Mouse (Mus musculus): Measurements from ENCODE around the gene Abcc12. TPM values are rescaled to one million over a fixed set of nuclear protein-coding genes. Genes with fewer than 3 reads are reported as not detected.
A peak's percentile ranks its signal among the peaks of the same experiment; 100 is the strongest.

The Abcc12 gene
- polyA plus RNA-seq, 1 experiment from 2014 or later = 0.05 TPM

DNA sequence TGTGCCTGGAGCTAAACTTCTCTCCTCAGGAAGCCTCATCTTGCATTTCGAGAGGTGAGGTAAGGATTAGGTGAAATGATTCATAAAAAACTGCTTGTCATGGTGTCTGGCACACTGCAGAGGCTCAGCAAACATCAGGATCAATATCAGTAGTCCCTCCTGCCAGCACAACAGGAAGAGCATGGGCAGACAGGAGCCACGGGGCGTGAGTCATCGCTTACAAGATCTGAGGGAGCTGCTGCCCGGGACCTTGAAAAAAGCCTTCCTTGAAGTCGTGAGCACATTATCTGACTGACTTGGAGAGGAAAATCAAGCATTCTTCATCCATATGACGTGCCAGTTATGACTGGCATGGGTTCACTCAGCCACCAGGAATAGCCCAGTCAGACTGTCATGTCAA, 79.1 kb downstream of the Abcc12 start:
- Histone ChIP-seq H3K9me3 (ENCODE audit: control insufficient read depth, low read length) (no peaks in the 10 kb centered on the region; the same call in 1 of the 2 replicates), H3K27ac (ENCODE audit: low read depth, low read length) (no peak overlapping the region), H3K4me3 (ENCODE audit: low read depth, low read length) (no peak overlapping the region), H3K4me1 (ENCODE audit: control insufficient read depth, insufficient read depth, low read length) (no peaks in the 10 kb centered on the region), H3K9ac (ENCODE audit: low read length) (no peak overlapping the region), H3K27me3 (ENCODE audit: control insufficient read depth, insufficient read depth, low read length) (no peaks in the 10 kb centered on the region), H3K4me2 (no peak overlapping the region), H3K36me3 (ENCODE audit: control insufficient read depth, insufficient read depth, low read length) (no peaks in the 10 kb centered on the region)
- DNase-seq (ENCODE audit: low spot score, missing footprints) (no peak), ATAC-seq (ENCODE audit: low FRiP score) (no peak)
- 76% methylated on average over 7 of the region's 7 CpGs for WGBS

DNA sequence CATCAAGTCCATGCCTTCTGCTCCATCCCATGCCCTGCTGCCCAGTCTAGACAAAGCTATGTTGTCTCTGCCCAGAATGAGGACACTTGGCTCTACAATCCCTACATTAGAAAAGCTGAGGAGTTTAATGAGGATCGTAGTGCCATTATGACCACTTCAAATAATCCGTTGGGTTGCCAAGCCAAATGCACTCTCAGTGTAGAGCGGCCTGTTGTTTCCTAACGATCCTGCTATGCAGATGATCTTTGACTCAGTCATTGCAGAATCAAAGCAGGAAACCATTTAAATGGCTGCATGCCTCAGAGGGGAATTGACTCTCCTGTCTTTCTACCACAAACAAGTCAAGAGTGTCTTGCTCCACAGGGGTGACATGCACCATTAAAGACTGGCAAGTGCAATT, 85.4 kb downstream of the Abcc12 start:
- ATAC-seq (ENCODE audit: low FRiP score) = no peak
- WGBS = 92% methylated on average over 4 of the region's 4 CpGs

DNA sequence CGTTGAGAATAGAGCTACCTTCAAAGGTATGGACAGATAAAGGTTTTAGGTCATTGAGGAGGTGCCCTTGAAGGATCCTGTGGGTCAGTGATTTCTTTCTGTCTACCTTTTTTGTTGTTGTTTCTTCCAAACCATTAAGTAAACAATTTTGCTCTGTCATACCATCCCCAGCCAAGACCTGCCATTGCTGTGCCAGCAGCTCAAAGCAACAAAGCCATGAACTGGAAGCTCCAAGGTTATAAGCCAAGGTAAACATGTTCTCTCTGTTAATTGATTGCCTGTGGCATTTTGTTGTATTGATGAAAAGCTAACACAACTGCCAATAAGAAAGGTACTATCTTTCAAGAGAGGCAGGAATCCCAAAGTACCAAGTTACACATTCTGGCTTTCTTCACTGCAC, 86.6 kb downstream of the Abcc12 start:
- 28% methylated on average over 1 of the region's 1 CpGs for WGBS
- no peak for ATAC-seq (ENCODE audit: low FRiP score)
- H3K36me3 ChIP-seq (ENCODE audit: control insufficient read depth, insufficient read depth, low read length) = no peaks in the 10 kb centered on the region

More for the DNA sequence above, 85.4 kb downstream of the Abcc12 start:
- no peak overlapping the region for H3K4me2 ChIP-seq
- no peaks in the 10 kb centered on the region for H3K36me3 ChIP-seq (ENCODE audit: control insufficient read depth, insufficient read depth, low read length)
- H3K27me3 ChIP-seq (ENCODE audit: control insufficient read depth, insufficient read depth, low read length) = no peaks in the 10 kb centered on the region
- no peak for DNase-seq (ENCODE audit: low spot score, missing footprints)
- no peak overlapping the region for H3K27ac ChIP-seq (ENCODE audit: low read depth, low read length)
- H3K9me3 ChIP-seq (ENCODE audit: control insufficient read depth, low read length) = no peaks in the 10 kb centered on the region
- no peak overlapping the region for H3K9ac ChIP-seq (ENCODE audit: low read length)
- no peak overlapping the region for H3K4me3 ChIP-seq (ENCODE audit: low read depth, low read length)
- H3K4me1 ChIP-seq (ENCODE audit: control insufficient read depth, insufficient read depth, low read length) = no peaks in the 10 kb centered on the region

DNA sequence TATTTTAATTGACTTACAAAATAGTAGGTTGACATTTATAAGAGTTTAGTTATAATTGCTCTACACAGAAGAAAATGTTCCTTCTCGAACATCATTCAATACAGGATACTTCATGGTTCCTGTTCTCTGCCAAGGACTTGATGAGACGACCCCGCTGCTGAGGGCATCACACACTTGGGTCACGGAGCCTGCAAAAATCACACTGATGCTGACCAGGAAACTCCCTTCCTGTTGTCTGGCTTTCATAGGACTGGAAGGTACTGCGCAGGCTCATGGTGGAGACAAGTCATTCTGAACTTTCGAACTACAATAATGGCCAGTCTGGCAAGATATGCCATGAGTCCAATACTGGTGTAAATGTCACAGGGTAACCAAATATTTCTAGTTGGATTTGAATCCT, 95.1 kb downstream of the Abcc12 start:
- H3K4me3 ChIP-seq (ENCODE audit: low read depth, low read length) = no peak overlapping the region
- WGBS = 96% methylated on average over 6 of the region's 6 CpGs
- DNase-seq (ENCODE audit: low spot score, missing footprints) (no peak), ATAC-seq (ENCODE audit: low FRiP score) (no peak)
- no peaks in the 10 kb centered on the region for H3K4me1 ChIP-seq (ENCODE audit: control insufficient read depth, insufficient read depth, low read length)
- H3K27ac ChIP-seq (ENCODE audit: low read depth, low read length) = no peak overlapping the region
- no peaks in the 10 kb centered on the region for H3K9me3 ChIP-seq (ENCODE audit: control insufficient read depth, low read length)
- no peak overlapping the region for H3K4me2 ChIP-seq
- H3K36me3 ChIP-seq (ENCODE audit: control insufficient read depth, insufficient read depth, low read length) = no peaks in the 10 kb centered on the region
- no peaks in the 10 kb centered on the region for H3K27me3 ChIP-seq (ENCODE audit: control insufficient read depth, insufficient read depth, low read length)
- no peak overlapping the region for H3K9ac ChIP-seq (ENCODE audit: low read length)

More for the DNA sequence above, 86.6 kb downstream of the Abcc12 start:
- DNase-seq (ENCODE audit: low spot score, missing footprints) = no peak
- no peak overlapping the region for H3K4me2 ChIP-seq
- H3K27ac ChIP-seq (ENCODE audit: low read depth, low read length) = no peak overlapping the region
- H3K9ac ChIP-seq (ENCODE audit: low read length) = no peak overlapping the region
- no peaks in the 10 kb centered on the region for H3K27me3 ChIP-seq (ENCODE audit: control insufficient read depth, insufficient read depth, low read length)
- no peaks in the 10 kb centered on the region for H3K4me1 ChIP-seq (ENCODE audit: control insufficient read depth, insufficient read depth, low read length)
- H3K9me3 ChIP-seq (ENCODE audit: control insufficient read depth, low read length) = no peaks in the 10 kb centered on the region
- H3K4me3 ChIP-seq (ENCODE audit: low read depth, low read length) = no peak overlapping the region

DNA sequence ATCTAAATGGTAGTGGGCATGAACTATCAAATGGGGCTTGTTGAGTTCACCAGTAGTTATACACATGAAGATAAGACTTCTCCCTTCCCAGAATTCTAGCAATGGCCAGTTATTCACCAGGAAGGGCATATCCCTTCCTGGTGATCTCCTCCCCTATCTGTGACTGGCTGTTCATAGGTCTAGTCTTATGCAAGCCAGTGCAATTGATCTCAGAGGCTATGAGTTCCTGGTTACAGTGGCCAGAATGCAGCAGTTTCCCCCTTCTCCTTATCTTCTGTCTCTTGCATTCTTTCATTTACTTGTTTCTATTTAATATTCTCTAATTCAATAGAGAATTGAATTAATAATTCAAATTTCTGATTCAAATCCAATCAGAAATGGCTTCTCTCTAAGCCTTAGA, 96.2 kb downstream of the Abcc12 start:
- no peak for DNase-seq (ENCODE audit: low spot score, missing footprints)
- no peaks in the 10 kb centered on the region for H3K4me1 ChIP-seq (ENCODE audit: control insufficient read depth, insufficient read depth, low read length)
- no peak for ATAC-seq (ENCODE audit: low FRiP score)
- H3K4me2 ChIP-seq = no peak overlapping the region
- no peak overlapping the region for H3K27ac ChIP-seq (ENCODE audit: low read depth, low read length)
- H3K9me3 ChIP-seq (ENCODE audit: control insufficient read depth, low read length) = no peaks in the 10 kb centered on the region
- H3K36me3 ChIP-seq (ENCODE audit: control insufficient read depth, insufficient read depth, low read length) = no peaks in the 10 kb centered on the region
- no peak overlapping the region for H3K9ac ChIP-seq (ENCODE audit: low read length)
- no peaks in the 10 kb centered on the region for H3K27me3 ChIP-seq (ENCODE audit: control insufficient read depth, insufficient read depth, low read length)
- H3K4me3 ChIP-seq (ENCODE audit: low read depth, low read length) = no peak overlapping the region

DNA sequence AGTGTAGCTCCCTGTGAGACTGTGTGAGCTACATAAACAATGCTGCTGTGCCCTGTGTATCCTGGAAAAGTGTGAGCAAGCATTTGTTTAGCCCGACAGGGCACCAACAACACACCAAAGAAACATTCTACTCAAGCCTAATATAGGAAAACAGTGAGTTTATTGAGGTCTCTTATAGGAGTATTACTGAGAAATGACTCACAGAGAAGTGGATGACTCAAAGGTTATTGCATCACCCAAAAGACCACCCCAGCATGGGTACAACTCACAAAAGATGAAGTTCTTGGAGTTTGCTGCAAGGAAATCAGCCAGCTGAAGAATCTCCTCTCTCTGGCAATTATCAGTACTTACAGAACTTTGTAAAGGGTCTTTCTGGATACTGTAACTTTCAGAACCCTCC, 98.4 kb downstream of the Abcc12 start:
- DNase-seq (ENCODE audit: low spot score, missing footprints) (no peak), ATAC-seq (ENCODE audit: low FRiP score) (no peak)
- no peaks in the 10 kb centered on the region for H3K27me3 ChIP-seq (ENCODE audit: control insufficient read depth, insufficient read depth, low read length)
- WGBS = 92% methylated on average over 1 of the region's 1 CpGs
- no peak overlapping the region for H3K4me2 ChIP-seq
- no peaks in the 10 kb centered on the region for H3K9me3 ChIP-seq (ENCODE audit: control insufficient read depth, low read length)
- no peaks in the 10 kb centered on the region for H3K4me1 ChIP-seq (ENCODE audit: control insufficient read depth, insufficient read depth, low read length)
- H3K36me3 ChIP-seq (ENCODE audit: control insufficient read depth, insufficient read depth, low read length) = no peaks in the 10 kb centered on the region
- no peak overlapping the region for H3K9ac ChIP-seq (ENCODE audit: low read length)
- H3K4me3 ChIP-seq (ENCODE audit: low read depth, low read length) = no peak overlapping the region
- H3K27ac ChIP-seq (ENCODE audit: low read depth, low read length) = no peak overlapping the region

DNA sequence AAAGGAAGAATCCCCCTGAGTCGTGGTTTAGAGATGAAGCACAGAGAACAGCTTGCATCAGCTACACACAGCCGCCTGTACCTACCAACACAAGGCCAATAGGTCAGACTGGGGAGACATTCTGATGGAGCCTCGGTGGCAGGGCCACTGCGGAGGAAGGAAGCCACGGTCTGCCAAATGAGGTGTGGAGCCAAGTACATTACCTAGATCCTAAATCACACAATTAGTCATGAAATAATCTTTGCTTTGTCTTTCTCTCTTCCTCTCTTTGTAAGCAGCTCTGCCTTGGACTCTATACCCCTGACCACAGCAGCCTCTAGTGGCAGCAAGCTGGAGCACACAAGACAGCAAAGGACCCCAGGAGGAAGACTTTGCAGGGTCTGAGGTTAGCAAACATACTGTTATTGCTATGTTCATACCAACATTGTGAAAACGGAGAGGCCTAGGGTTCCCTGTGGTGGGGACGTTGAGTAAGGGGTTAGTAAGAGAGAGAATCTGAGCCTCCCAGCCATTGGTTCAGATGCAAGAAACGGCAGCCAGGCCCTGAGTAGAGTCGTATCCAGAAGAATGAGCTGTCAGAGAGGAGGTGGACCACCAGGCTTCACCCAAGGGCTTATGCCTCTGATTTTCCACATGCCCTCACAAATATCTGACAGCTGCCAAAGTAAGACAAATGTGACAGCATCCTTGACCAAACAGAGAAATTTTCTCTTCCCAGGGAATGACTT, 104.6 kb downstream of the Abcc12 start:
- Histone ChIP-seq H3K4me1 (ENCODE audit: control insufficient read depth, insufficient read depth, low read length) (no peaks in the 10 kb centered on the region), H3K36me3 (ENCODE audit: control insufficient read depth, insufficient read depth, low read length) (no peaks in the 10 kb centered on the region), H3K4me3 (ENCODE audit: low read depth, low read length) (no peak overlapping the region), H3K27me3 (ENCODE audit: control insufficient read depth, insufficient read depth, low read length) (no peaks in the 10 kb centered on the region), H3K4me2 (no peak overlapping the region), H3K9me3 (ENCODE audit: control insufficient read depth, low read length) (no peaks in the 10 kb centered on the region), H3K9ac (ENCODE audit: low read length) (no peak overlapping the region), H3K27ac (ENCODE audit: low read depth, low read length) (no peak overlapping the region)
- DNase-seq (ENCODE audit: low spot score, missing footprints) (peak; percentile 92), ATAC-seq (ENCODE audit: low FRiP score) (peak; percentile 83)
- 66% methylated on average over 9 of the region's 9 CpGs for WGBS

DNA sequence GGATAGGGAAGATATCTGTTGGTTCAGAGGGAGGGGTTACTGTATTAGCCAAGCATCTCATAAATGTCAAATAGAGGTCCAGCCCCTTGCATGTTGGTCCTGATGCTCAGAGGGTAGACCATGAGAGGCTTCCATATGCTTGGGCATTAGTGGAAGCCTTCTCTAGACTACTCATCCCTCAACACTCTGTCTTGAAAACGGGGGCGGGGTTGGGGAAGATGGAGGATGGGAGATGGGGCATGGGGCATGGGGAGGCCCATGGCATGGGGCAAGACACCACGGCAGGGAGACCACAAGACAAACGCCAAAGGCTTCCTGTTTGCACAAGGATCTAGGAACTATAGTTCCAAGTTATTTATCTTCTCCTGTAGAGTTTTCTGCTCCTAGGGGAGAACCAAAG, 106.0 kb downstream of the Abcc12 start:
- Histone ChIP-seq H3K4me2 (no peak overlapping the region), H3K4me3 (ENCODE audit: low read depth, low read length) (no peak overlapping the region), H3K9me3 (ENCODE audit: control insufficient read depth, low read length) (no peaks in the 10 kb centered on the region), H3K4me1 (ENCODE audit: control insufficient read depth, insufficient read depth, low read length) (no peaks in the 10 kb centered on the region), H3K27ac (ENCODE audit: low read depth, low read length) (no peak overlapping the region), H3K27me3 (ENCODE audit: control insufficient read depth, insufficient read depth, low read length) (no peaks in the 10 kb centered on the region), H3K36me3 (ENCODE audit: control insufficient read depth, insufficient read depth, low read length) (no peaks in the 10 kb centered on the region), H3K9ac (ENCODE audit: low read length) (no peak overlapping the region)
- DNase-seq (ENCODE audit: low spot score, missing footprints) (no peak), ATAC-seq (ENCODE audit: low FRiP score) (no peak)
- 86% methylated on average over 4 of the region's 4 CpGs for WGBS

DNA sequence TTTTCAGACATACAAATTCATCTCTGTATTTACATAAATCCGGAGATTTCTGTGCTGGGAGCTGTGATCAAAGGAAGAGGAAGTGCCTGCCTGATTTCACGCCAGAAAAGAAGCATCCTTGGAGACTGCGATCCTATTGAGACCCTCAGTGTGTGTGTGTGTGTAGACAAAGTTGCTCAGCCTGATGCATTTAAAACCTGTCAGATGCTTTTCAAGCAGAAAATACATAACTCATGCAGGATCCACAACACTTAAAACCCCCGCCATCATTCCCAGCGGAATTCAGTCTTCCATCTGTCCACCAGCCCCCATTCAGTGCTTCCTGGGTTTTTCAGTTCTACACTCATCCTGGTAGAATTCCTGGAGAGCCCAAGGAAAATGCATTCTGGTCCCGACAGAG, 107.4 kb downstream of the Abcc12 start:
- ATAC-seq (ENCODE audit: low FRiP score) (peak; percentile 63), DNase-seq (ENCODE audit: low spot score, missing footprints) (no peak)
- no peaks in the 10 kb centered on the region for H3K9me3 ChIP-seq (ENCODE audit: control insufficient read depth, low read length)
- H3K9ac ChIP-seq (ENCODE audit: low read length) = no peak overlapping the region
- H3K4me3 ChIP-seq (ENCODE audit: low read depth, low read length) = no peak overlapping the region
- WGBS = 52% methylated on average over 6 of the region's 6 CpGs
- no peaks in the 10 kb centered on the region for H3K4me1 ChIP-seq (ENCODE audit: control insufficient read depth, insufficient read depth, low read length)
- H3K4me2 ChIP-seq = no peak overlapping the region
- no peaks in the 10 kb centered on the region for H3K36me3 ChIP-seq (ENCODE audit: control insufficient read depth, insufficient read depth, low read length)
- no peaks in the 10 kb centered on the region for H3K27me3 ChIP-seq (ENCODE audit: control insufficient read depth, insufficient read depth, low read length)
- no peak overlapping the region for H3K27ac ChIP-seq (ENCODE audit: low read depth, low read length)

All from midbrain, embryonic 11.5 days (tissue).